Mouse (Mus musculus): ENCODE data around the gene Slc38a9. TPM values are rescaled to one million over a fixed set of nuclear protein-coding genes. Genes with fewer than 3 reads are reported as not detected.

The Slc38a9 gene
- total RNA-seq, 2 experiments from 2014 or later: 18.5 to 21.7 TPM

- intact Hi-C loops (cut with DNase I): no loop called here
- DNase-seq (ENCODE audit: low spot score in 2 of 2): no peak
Measured at GRCm38 (mm10) chr13:112740073-112740472, 79.5 kb downstream of the Slc38a9 start.

DNA sequence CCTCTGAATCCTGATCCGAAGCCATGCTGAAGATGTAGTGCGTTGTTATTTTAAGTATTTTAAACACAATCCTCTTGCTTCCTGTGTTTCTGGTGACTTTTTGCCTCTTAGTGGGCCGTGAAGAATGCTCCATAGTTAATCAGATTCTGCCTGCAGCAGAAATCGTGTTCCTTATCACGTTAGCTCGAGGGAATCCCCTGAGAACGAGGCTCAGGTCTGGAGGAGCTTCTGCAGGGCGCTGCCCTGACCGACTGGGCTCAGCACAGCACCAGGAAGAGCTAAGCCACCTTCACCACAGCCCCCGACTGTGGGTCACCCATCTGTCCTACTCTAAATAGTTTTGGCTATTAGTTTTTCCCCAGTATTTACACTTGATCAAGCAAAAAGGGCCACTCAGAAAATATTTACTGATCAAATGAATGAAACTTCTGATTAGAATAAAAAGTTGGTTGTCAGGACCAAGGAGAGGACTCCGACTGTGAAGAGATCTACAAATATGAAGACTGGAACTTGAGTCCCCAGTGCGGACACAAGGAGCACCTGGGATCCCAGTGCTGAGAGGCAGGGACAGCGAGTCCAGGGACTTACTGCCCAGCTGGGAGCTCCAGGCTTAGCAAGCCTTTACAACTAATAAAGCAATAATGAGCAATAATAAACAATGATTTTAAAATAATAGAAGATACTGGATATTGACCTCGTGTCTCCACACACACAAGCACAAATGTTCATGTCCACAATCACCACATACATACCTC, 81.7 kb downstream of the Slc38a9 start:
- no peak for DNase-seq (ENCODE audit: low spot score in 2 of 2)
- intact Hi-C loops (cut with DNase I): no loop called here

- no peak for DNase-seq (ENCODE audit: low spot score in 2 of 2)
- intact Hi-C loops (cut with DNase I): no loop called here
Measured at GRCm38 (mm10) chr13:112743647-112744046, 83.1 kb downstream of the Slc38a9 start.

DNA sequence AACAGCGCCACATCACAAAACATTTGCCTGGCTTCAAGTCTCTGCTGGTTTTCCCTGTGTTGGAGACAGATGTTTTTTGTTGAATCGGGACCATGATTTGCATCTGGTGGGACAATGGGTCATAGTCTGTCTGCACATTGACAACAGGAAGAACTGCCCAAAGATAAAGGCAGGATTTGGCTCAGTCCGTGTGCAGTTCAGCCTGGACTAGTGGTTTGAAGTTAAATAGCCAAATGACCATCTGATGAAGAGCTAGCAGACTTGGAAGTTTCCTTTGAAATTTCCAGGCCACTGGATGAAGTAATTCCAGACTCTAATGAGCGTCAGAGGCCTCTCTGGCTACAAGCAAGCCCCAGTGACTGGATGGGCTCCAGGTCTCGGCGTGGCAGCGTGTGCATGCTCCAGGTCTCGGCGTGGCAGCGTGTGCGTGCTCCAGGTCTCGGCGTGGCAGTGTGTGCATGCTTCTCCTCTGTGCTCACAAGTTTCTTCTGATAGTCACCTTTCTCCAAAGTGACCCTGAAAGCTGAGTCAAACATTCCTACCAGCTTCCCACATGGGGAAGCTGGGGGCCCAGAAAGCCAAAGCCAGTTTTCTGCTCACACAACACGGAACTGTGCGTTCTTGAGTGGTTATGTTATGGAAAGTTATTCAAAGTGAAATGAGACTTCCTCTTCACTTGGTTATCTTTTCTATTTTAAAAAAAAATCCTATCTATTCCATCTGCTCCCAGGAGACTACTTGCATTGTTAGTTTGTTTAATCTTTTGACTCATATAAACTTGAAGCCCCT, 83.7 kb downstream of the Slc38a9 start:
- intact Hi-C loops (cut with DNase I): no loop called here
- DNase-seq (ENCODE audit: low spot score in 2 of 2): no peak

GRCm38 (mm10) chr13:112745936-112746694, 85.6 kb downstream of the Slc38a9 start:
- no peak for DNase-seq (ENCODE audit: low spot score in 2 of 2)
- intact Hi-C loops (cut with DNase I): no loop called here

DNA sequence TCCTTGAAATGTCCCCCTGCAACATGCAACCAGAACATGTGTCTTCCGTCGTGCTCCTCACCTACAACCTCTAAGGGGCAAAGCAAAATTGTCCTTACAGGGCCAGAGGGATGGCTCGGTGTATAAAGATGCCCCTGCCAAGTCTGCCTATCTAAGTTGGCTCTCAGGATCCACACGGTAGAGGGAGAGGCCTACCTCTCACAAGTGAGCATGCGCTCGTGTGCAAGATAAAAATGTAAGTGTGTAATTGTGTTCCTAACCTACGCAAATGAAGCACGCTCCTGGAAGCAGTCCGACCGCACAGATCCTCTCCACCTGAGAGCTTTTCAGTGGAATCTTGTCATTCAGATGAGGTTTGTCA, 86.1 kb downstream of the Slc38a9 start:
- intact Hi-C loops (cut with DNase I): no loop called here
- no peak for DNase-seq (ENCODE audit: low spot score in 2 of 2)

DNA sequence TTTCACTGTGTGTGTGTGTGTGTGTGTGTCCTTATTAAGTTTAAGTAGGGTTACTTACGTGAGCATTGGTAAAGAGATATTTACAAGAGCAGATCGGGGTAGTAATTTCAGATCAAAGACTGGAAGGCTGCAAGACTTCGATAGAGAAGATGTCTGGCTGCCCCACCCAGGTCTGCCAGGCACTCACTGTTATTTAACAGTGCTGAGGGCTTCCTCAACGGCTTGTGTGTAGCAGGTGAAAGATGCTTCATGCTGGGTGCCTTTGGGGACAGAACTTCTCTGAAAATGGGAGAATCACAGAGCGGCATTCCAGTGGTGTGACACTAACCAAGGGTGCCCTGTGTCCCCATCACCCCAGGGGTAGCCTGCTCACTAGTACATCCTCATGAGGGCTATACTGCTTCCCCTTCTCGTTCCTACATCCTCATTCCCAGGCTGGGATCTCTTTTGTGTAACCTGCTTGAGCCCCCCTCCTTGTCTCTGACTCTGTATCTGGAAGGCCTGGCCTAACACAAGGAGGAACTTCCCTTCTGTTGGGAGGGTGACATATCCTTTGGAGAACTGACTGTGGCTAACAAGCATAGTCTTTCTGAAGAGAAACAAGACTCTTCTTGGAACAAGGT, 87.4 kb downstream of the Slc38a9 start:
- intact Hi-C loops (cut with DNase I): no loop called here
- no peak for DNase-seq (ENCODE audit: low spot score in 2 of 2)

DNA sequence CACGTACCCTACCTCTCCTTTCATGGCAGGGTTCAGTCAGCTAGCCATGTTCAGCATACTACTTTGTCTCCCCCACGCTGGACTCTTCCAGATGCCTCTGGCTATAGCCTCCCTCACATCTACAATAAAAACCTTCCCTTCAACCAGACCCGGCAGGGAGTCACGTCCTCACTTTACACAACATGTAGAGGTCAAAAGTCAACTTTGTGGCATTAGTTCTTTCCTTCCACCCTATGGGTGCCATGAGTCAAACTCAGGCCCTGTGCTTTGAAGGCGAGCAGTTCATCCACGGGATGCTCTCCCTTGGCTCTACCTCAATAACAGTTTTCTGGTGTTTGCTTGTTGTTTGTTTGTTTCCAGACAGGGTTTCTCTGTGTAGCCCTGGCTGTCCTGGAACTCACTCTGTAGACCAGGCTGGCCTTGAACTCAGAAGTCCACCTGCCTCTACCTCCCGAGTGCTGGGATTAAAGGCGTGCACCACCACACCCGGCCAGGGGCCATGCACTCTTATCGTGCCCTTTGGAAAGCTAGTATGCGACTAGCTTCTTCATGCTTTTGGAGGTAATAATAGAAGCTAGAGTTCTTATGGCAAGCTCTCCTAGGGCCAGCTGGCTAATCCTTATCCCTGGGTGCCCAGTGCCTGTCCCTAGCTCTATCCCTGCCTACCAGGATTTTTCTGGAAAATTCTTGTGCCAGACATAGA, 88.4 kb downstream of the Slc38a9 start:
- DNase-seq (ENCODE audit: low spot score in 2 of 2): no peak
- intact Hi-C loops (cut with DNase I): no loop called here

GRCm38 (mm10) chr13:112749881-112750280, 89.3 kb downstream of the Slc38a9 start:
- intact Hi-C loops (cut with DNase I): loop anchor here (5.0 kb wide), 1 partner anchor 52 kb away; the partner anchor contains the start of gene Plpp1
- DNase-seq (ENCODE audit: low spot score in 2 of 2): no peak

DNA sequence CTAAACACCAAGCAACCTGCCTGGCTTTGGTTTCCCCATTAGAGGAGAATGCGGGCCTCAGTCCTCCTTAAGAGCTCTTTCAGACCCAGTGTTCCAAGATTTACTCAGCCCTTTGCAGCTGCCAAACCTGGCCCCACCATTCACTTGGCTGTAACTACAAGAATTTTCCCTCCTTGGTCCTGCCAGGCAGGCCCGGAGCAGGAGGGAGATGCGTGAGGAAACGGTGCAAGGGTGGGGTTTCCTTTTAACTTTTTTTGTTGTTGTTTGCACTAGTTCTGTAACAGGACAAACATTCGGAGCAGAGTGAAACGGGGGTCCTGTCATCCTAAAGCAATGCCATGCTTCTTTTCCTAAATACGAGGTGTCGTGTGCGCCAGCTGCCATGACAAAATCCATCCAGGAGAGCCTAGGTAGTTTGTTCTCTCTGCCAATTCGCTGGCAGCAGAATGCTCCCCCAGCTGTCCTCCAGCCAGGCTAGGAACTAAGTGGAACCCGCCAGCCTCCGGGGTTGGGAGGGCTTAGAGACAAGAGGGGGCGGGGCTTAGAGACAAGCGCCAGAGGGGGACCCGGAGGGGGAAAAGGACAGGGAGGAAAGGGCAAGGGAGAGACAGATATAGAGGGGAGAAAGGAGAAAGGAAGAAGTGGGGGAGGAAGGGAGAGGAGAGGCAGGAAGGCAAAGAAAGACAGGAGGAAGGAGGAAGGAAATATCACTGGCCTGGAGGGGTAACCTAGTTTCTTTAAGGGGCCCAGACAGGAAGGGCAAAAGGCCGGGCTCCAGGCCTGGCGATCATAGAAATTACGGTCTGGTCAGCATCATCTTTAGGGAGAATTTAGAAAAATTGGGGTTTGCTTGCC, 91.1 kb downstream of the Slc38a9 start:
- peak in 1 of 2 experiments; percentile 34 for DNase-seq (ENCODE audit: low spot score in 2 of 2)

DNA sequence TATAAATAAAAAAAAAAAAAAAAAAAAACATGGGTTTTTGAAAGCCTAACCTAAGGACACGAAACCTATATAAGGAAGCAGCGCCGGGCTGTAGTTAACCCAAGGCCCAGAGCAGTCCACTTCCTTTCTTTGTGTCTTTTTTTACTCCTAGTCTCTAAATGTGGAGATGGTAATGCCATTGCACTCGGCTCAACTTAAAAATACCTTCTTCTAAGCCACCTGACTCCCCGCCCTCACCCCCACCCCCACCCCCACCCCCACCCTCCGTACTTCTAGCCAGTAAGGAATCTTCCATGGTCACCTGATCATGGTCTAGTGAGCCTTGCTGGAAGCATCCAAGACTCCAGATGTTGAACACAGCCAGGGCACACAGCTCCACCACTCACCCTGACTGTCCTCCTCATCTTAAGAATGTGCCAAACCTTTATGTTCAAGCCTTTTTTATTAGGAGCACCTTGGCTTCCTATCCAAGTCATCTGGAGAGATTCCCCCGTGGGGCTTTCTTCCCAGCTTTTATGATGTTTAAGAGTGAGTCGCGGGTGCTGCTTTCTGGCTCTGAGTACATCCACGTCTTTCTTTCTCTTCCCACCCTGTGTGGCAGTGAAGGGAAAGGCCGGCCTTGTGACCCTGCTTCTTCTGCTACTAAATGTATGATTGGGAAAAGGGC, 91.9 kb downstream of the Slc38a9 start:
- intact Hi-C loops (cut with DNase I): loop anchor here (5.0 kb wide), 1 partner anchor 50 kb away; the partner anchor contains the start of gene Plpp1

More for the DNA sequence above, 91.1 kb downstream of the Slc38a9 start:
- intact Hi-C loops (cut with DNase I): loop anchor here (5.0 kb wide), 1 partner anchor 51 kb away; the partner anchor contains the start of gene Plpp1

DNA sequence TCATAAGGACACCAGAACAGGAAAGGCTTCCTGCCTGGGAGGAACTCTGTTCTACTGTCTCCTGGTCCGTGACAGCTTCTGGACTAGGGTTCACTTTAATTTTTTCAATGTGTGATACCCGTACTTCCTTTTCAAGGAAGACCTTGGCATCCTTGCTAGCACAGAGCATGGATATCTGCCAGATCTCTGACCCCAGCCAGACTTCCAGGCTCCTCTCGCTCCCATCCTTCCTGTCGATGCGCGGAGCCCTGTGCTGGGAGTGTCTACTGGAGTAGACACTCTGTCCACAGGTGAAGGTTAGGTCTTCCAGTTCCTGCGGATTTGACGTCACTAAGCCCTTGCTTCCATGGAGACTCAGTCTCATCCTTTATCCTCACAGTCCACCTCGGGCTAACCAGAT, 93.0 kb downstream of the Slc38a9 start:
- no peak for DNase-seq (ENCODE audit: low spot score in 2 of 2)
- intact Hi-C loops (cut with DNase I): loop anchor here (5.0 kb wide), 1 partner anchor 49 kb away; the partner anchor contains the start of gene Plpp1

More for the DNA sequence above, 91.9 kb downstream of the Slc38a9 start:
- DNase-seq (ENCODE audit: low spot score in 2 of 2): no peak

DNA sequence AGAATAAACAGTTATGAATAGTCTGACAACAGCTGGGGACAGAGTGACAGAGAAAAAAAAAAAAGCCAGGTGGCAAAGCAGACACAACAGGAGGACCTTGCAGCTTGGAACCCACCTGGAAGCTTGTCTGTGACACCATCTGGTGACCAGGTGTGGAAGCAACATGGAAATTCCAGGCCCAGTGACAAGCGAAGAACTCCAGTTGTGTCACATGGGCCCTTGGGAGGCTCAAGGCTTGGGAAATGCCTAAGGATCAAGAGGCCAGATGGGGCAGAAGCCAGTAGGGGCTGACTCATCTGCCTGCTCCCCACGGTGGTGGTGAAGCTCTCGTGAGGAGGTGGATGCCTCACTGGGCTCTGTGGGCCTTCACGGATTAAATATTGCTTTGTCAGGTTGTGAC, 94.3 kb downstream of the Slc38a9 start:
- DNase-seq (ENCODE audit: low spot score in 2 of 2): no peak
- intact Hi-C loops (cut with DNase I): loop anchor here (5.0 kb wide), 1 partner anchor 47 kb away; the partner anchor contains the start of gene Plpp1

- intact Hi-C loops (cut with DNase I): no loop called here
- DNase-seq (ENCODE audit: low spot score in 2 of 2): no peak
Measured at GRCm38 (mm10) chr13:112755507-112756010, 95.0 kb downstream of the Slc38a9 start.

GRCm38 (mm10) chr13:112757395-112757794, 96.8 kb downstream of the Slc38a9 start:
- no peak for DNase-seq (ENCODE audit: low spot score in 2 of 2)
- intact Hi-C loops (cut with DNase I): no loop called here

DNA sequence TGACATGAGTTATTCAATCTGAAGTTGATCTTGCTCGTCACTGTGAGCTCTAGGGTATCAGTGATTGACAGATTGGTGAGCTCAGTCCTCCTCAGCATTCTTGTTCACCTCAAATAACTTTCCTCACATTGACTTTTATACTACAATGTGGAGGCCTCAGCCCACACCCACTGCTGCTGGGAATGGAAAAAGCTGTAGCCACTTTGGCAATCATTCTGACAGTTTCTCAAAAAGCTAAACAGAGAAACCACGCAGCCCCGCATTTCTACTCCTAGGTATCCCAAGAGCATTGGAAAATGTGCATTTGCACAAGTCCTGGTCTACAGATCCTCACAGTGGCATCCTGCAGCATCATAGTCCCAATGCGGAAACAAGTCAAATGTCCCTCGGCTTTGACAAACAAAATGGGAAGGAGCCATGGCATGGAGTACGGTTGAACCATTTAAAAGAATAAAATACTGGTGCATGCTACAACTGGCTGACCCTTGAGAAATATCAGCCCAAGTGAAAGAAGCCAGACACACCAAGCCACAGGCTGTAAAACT, 98.1 kb downstream of the Slc38a9 start:
- no peak for DNase-seq (ENCODE audit: low spot score in 2 of 2)

GRCm38 (mm10) chr13:112759364-112759763, 98.8 kb downstream of the Slc38a9 start:
- intact Hi-C loops (cut with DNase I): no loop called here
- DNase-seq (ENCODE audit: low spot score in 2 of 2): no peak

More for the DNA sequence above, 98.1 kb downstream of the Slc38a9 start:
- intact Hi-C loops (cut with DNase I): no loop called here
